Mouse (Mus musculus) MEL (cell line): ENCODE measurements around the gene Cldnd1. TPM values are rescaled to one million over a fixed set of nuclear protein-coding genes. Genes with fewer than 3 reads are reported as not detected.

Experiments used
- DNase-seq: peaks from one replicate; pipeline ENCODE4 v3.0.0; 2011; ENCODE audit warnings: low read depth, low spot score
- H3K27ac ChIP-seq: 2 replicates; pipeline ENCODE4 v1.5.1; 2012; ENCODE audit warnings: low read depth, mild to moderate bottlenecking, control low read depth, low read length, moderate library complexity; ENCODE audit not compliant: control insufficient read depth
- H3K27me3 ChIP-seq, 2 experiments: fragments of 150-350 bp in 1 of 2; sonication (generic) in 1 of 2; 2 replicates each; pipeline ENCODE4 v1.6.1; 2012; ENCODE audit warnings: low read length in 2 of 2, mild to moderate bottlenecking in 2 of 2, improper control_type of control experiment in 1 of 2, moderate library complexity in 1 of 2; ENCODE audit not compliant: insufficient read depth in 2 of 2, control insufficient read depth in 1 of 2
- H3K36me3 ChIP-seq, 2 experiments: 2 replicates each; pipeline ENCODE4 v1.6.1; 2012 to 2014; ENCODE audit warnings: low read length in 2 of 2, improper control_type of control experiment in 1 of 2, inconsistent platforms in 1 of 2, mild to moderate bottlenecking in 1 of 2; ENCODE audit not compliant: insufficient read depth in 2 of 2, control insufficient read depth in 1 of 2
- H3K4me1 ChIP-seq, 2 experiments: fragments of 150-350 bp in 1 of 2; sonication (generic) in 1 of 2; 2 replicates each; pipeline ENCODE4 v1.6.1; 2012; ENCODE audit warnings: low read length in 2 of 2, improper control_type of control experiment in 1 of 2, mild to moderate bottlenecking in 1 of 2; ENCODE audit not compliant: insufficient read depth in 2 of 2, control insufficient read depth in 1 of 2
- H3K4me3 ChIP-seq, 2 experiments: fragments of 150-350 bp in 1 of 2; sonication (generic) in 1 of 2; 2 replicates each; pipeline ENCODE4 v1.5.1; 2012; ENCODE audit warnings: low read depth in 2 of 2, low read length in 2 of 2, mild to moderate bottlenecking in 2 of 2, moderate library complexity in 2 of 2, control low read depth in 1 of 2, improper control_type of control experiment in 1 of 2; ENCODE audit not compliant: control insufficient read depth in 1 of 2, insufficient read depth in 1 of 2
- H3K79me2 ChIP-seq: 2 replicates; pipeline ENCODE4 v1.6.1; 2012; ENCODE audit warnings: mild to moderate bottlenecking, low read length, moderate library complexity; ENCODE audit not compliant: control insufficient read depth, poor library complexity, insufficient read depth
- H3K9ac ChIP-seq: 2 replicates; pipeline ENCODE4 v1.6.1; 2012; ENCODE audit warnings: low read depth, mild to moderate bottlenecking, control low read depth, low read length, moderate library complexity; ENCODE audit not compliant: control insufficient read depth, poor library complexity, severe bottlenecking
- H3K9me3 ChIP-seq: fragments of 150-350 bp; sonication (generic); replicated peaks from 2 replicates; pipeline ENCODE4 v1.6.1; 2012; ENCODE audit warnings: mild to moderate bottlenecking, low read length, improper control_type of control experiment, moderate library complexity; ENCODE audit not compliant: insufficient read depth
- BHLHE40 ChIP-seq: IDR thresholded peaks from 2 replicates; pipeline ENCODE4 v1.6.1; 2012; ENCODE audit warnings: low read depth, mild to moderate bottlenecking, inconsistent platforms, low read length, improper control_type of control experiment, borderline replicate concordance
- CHD2 ChIP-seq: IDR thresholded peaks from 2 replicates; pipeline ENCODE4 v1.6.1; 2011; ENCODE audit warnings: low read length, improper control_type of control experiment
- CTCF ChIP-seq, 3 experiments: IDR thresholded peaks in 2 of 3; conservative IDR thresholded peaks in 1 of 3; 2 replicates each; pipeline ENCODE4 v1.5.1; 2011 to 2012; ENCODE audit warnings: low read length in 3 of 3, low read depth in 2 of 3, mild to moderate bottlenecking in 2 of 3, improper control_type of control experiment in 1 of 3, inconsistent platforms in 1 of 3, mixed read lengths in 1 of 3, moderate library complexity in 1 of 3; ENCODE audit not compliant: control insufficient read depth in 1 of 3, insufficient read depth in 1 of 3, poor library complexity in 1 of 3, severe bottlenecking in 1 of 3
- HCFC1 ChIP-seq: IDR thresholded peaks from 2 replicates; pipeline ENCODE4 v1.6.1; 2012; ENCODE audit warnings: low read depth, mild to moderate bottlenecking, inconsistent platforms, low read length, improper control_type of control experiment, moderate library complexity
- MAFK ChIP-seq: IDR thresholded peaks from 2 replicates; pipeline ENCODE4 v1.6.1; 2011; ENCODE audit warnings: low read depth, mild to moderate bottlenecking, low read length, improper control_type of control experiment, borderline replicate concordance
- MAX ChIP-seq: IDR thresholded peaks from 2 replicates; pipeline ENCODE4 v1.6.1; 2011; ENCODE audit warnings: low read length, improper control_type of control experiment
- MEF2A ChIP-seq: IDR thresholded peaks from 2 replicates; pipeline ENCODE4 v1.6.1; 2014; ENCODE audit warnings: low read depth, mild to moderate bottlenecking, inconsistent platforms, low read length, improper control_type of control experiment; ENCODE audit not compliant: poor library complexity, insufficient replicate concordance, severe bottlenecking; ENCODE audit errors: extremely low read depth
- MXI1 ChIP-seq: IDR thresholded peaks from 2 replicates; pipeline ENCODE4 v1.6.1; 2011; ENCODE audit warnings: mild to moderate bottlenecking, low read depth, low read length, improper control_type of control experiment
- NELFE ChIP-seq: IDR thresholded peaks from 2 replicates; pipeline ENCODE4 v1.6.1; 2011; ENCODE audit warnings: low read depth, low read length, improper control_type of control experiment
- POLR2A ChIP-seq, 2 experiments: IDR thresholded peaks; 2 replicates each; pipeline ENCODE4 v1.6.1; 2011 to 2012; ENCODE audit warnings: low read length in 2 of 2, mild to moderate bottlenecking in 2 of 2, control low read depth in 1 of 2, improper control_type of control experiment in 1 of 2, low read depth in 1 of 2, moderate library complexity in 1 of 2; ENCODE audit not compliant: control insufficient read depth in 1 of 2, insufficient read depth in 1 of 2, poor library complexity in 1 of 2
- RAD21 ChIP-seq: IDR thresholded peaks from 2 replicates; pipeline ENCODE4 v1.6.1; 2011; ENCODE audit warnings: mild to moderate bottlenecking, low read depth, low read length, improper control_type of control experiment
- RCOR1 ChIP-seq: IDR thresholded peaks from 2 replicates; pipeline ENCODE4 v1.6.1; 2012; ENCODE audit warnings: low read depth, mild to moderate bottlenecking, inconsistent platforms, low read length, improper control_type of control experiment
- SIN3A ChIP-seq: IDR thresholded peaks from 2 replicates; pipeline ENCODE4 v1.6.1; 2012; ENCODE audit warnings: low read length, improper control_type of control experiment, inconsistent platforms
- SMC3 ChIP-seq: IDR thresholded peaks from 2 replicates; pipeline ENCODE4 v1.6.1; 2011; ENCODE audit warnings: low read depth, low read length, improper control_type of control experiment
- TAL1 ChIP-seq: IDR thresholded peaks from 2 replicates; pipeline ENCODE4 v1.6.1; 2012; ENCODE audit warnings: mild to moderate bottlenecking, inconsistent platforms, low read length, moderate library complexity, mixed read lengths
- UBTF ChIP-seq: IDR thresholded peaks from 2 replicates; pipeline ENCODE4 v1.6.1; 2012; ENCODE audit warnings: low read depth, mild to moderate bottlenecking, inconsistent platforms, low read length, improper control_type of control experiment, moderate library complexity, borderline replicate concordance; ENCODE audit not compliant: insufficient read depth
- USF2 ChIP-seq, 2 experiments: IDR thresholded peaks; 2 replicates each; pipeline ENCODE4 v1.6.1; 2011 to 2012; ENCODE audit warnings: improper control_type of control experiment in 2 of 2, low read length in 2 of 2, borderline replicate concordance in 1 of 2, inconsistent platforms in 1 of 2, low read depth in 1 of 2, mild to moderate bottlenecking in 1 of 2; ENCODE audit not compliant: insufficient read depth in 1 of 2
- ZC3H11A ChIP-seq: IDR thresholded peaks from 2 replicates; pipeline ENCODE4 v1.6.1; 2012; ENCODE audit warnings: low read depth, mild to moderate bottlenecking, inconsistent platforms, low read length, improper control_type of control experiment
- ZMIZ1 ChIP-seq: IDR thresholded peaks from 2 replicates; pipeline ENCODE4 v1.6.1; 2012; ENCODE audit warnings: low read depth, mild to moderate bottlenecking, inconsistent platforms, low read length, improper control_type of control experiment, moderate library complexity
- ZNF384 ChIP-seq: IDR thresholded peaks from 2 replicates; pipeline ENCODE4 v1.6.1; 2012; ENCODE audit warnings: low read depth, mild to moderate bottlenecking, inconsistent platforms, low read length, improper control_type of control experiment
- polyA plus RNA-seq, 2 experiments: library from polyadenylated mRNA; stranded (reverse) in 1 of 2; unstranded in 1 of 2; fragments of >175 nt in 1 of 2; fragments of >200 nt in 1 of 2; gene quantifications; 2 replicates each; pipeline versions ENCODE4 v1.2.1 to v1.2.4; 2012; ENCODE audit warnings: low replicate concordance in 2 of 2, low read depth in 1 of 2; ENCODE audit not compliant: insufficient read length in 2 of 2, insufficient read depth in 1 of 2, missing spikeins in 1 of 2
- total RNA-seq: library from RNA; depleted of rRNA; stranded (reverse); fragments of 300-350 nt; gene quantifications from 2 replicates; pipeline ENCODE4 v1.2.3, GENCODE M21; 2012

Gene Cldnd1
- total and polyA plus RNA-seq, 3 experiments, result 18.5 to 34.3 TPM; not detected in 1

GRCm38 (mm10) chr16:58700816-58701424 lies 26.8 kb upstream of the Cldnd1 start:
- H3K27ac ChIP-seq, result no peak overlapping the region

GRCm38 (mm10) chr16:58701779-58702178 lies 25.9 kb upstream of the Cldnd1 start:
- no peaks in the 10 kb centered on the region for H3K79me2 ChIP-seq
- H3K9me3 ChIP-seq, result no peaks in the 10 kb centered on the region
- H3K27me3 ChIP-seq, result no peaks in the 10 kb centered on the region
- no peak overlapping the region for H3K27ac ChIP-seq
- peaks cover 0 to 5% of the 10 kb centered on the region in 2 experiments; a peak in 1 of 4 replicates for H3K4me1 ChIP-seq
- no peak for TF ChIP-seq USF2 (IDR thresholded peaks at IDR 0.05; ENCODE audit: borderline replicate concordance in 1 of 2, insufficient read depth in 1 of 2, low read depth in 1 of 2, low read length in 2 of 2)
- TF ChIP-seq RAD21, result no peak
- TF ChIP-seq HCFC1, result no peak
- TF ChIP-seq ZC3H11A, result no peak
- no peak for TF ChIP-seq SIN3A
- no peak for TF ChIP-seq CHD2
- TF ChIP-seq ZNF384, result no peak
- no peak for TF ChIP-seq ZMIZ1
- no peak for TF ChIP-seq CTCF (IDR thresholded peaks at IDR 0.05 in 2 of 3, conservative IDR thresholded peaks at IDR 0.05 in 1 of 3; ENCODE audit: control insufficient read depth in 1 of 3, insufficient read depth in 1 of 3, low read depth in 2 of 3, low read length in 3 of 3, poor library complexity in 1 of 3, severe bottlenecking in 1 of 3)
- no peak for TF ChIP-seq MAX
- no peak for TF ChIP-seq SMC3
- TF ChIP-seq NELFE, result no peak
- TF ChIP-seq MXI1, result no peak
- TF ChIP-seq TAL1, result no peak
- no peak for TF ChIP-seq MEF2A
- no peak for TF ChIP-seq MAFK
- TF ChIP-seq BHLHE40, result no peak
- TF ChIP-seq POLR2A (IDR thresholded peaks at IDR 0.05; ENCODE audit: control insufficient read depth in 1 of 2, insufficient read depth in 1 of 2, low read depth in 1 of 2, low read length in 2 of 2, poor library complexity in 1 of 2), result no peak
- DNase-seq, result no peak
- peaks cover 0 to 4% of the 10 kb centered on the region in 2 experiments; a peak in 1 of 4 replicates for H3K36me3 ChIP-seq
- H3K9ac ChIP-seq, result no peak overlapping the region
- no peak overlapping the region for H3K4me3 ChIP-seq

More at GRCm38 (mm10) chr16:58700816-58701424, 26.8 kb upstream of the Cldnd1 start:
- H3K9ac ChIP-seq, result no peak overlapping the region
- TF ChIP-seq MAFK (no peak), ZNF384 (no peak), UBTF (no peak), CTCF (IDR thresholded peaks at IDR 0.05 in 2 of 3, conservative IDR thresholded peaks at IDR 0.05 in 1 of 3; ENCODE audit: control insufficient read depth in 1 of 3, insufficient read depth in 1 of 3, low read depth in 2 of 3, low read length in 3 of 3, poor library complexity in 1 of 3, severe bottlenecking in 1 of 3) (no peak), RCOR1 (no peak)
- H3K4me3 ChIP-seq, result no peak overlapping the region
- H3K79me2 ChIP-seq, result no peaks in the 10 kb centered on the region
- peaks cover 0 to 4% of the 10 kb centered on the region in 2 experiments; a peak in 1 of 4 replicates for H3K36me3 ChIP-seq
- H3K4me1 ChIP-seq, result peaks cover 0 to 5% of the 10 kb centered on the region in 2 experiments; a peak in 1 of 4 replicates
- H3K9me3 ChIP-seq, result no peaks in the 10 kb centered on the region
- no peaks in the 10 kb centered on the region for H3K27me3 ChIP-seq
- DNase-seq, result no peak
